Mouse (Mus musculus): ENCODE data around the gene Ppm1h. TPM values are rescaled to one million over a fixed set of nuclear protein-coding genes. Genes with fewer than 3 reads are reported as not detected.
A peak's percentile ranks its signal among the peaks of the same experiment; 100 is the strongest.

Gene Ppm1h
- polyA plus RNA-seq, 1 experiment, result 0.13 TPM

DNA sequence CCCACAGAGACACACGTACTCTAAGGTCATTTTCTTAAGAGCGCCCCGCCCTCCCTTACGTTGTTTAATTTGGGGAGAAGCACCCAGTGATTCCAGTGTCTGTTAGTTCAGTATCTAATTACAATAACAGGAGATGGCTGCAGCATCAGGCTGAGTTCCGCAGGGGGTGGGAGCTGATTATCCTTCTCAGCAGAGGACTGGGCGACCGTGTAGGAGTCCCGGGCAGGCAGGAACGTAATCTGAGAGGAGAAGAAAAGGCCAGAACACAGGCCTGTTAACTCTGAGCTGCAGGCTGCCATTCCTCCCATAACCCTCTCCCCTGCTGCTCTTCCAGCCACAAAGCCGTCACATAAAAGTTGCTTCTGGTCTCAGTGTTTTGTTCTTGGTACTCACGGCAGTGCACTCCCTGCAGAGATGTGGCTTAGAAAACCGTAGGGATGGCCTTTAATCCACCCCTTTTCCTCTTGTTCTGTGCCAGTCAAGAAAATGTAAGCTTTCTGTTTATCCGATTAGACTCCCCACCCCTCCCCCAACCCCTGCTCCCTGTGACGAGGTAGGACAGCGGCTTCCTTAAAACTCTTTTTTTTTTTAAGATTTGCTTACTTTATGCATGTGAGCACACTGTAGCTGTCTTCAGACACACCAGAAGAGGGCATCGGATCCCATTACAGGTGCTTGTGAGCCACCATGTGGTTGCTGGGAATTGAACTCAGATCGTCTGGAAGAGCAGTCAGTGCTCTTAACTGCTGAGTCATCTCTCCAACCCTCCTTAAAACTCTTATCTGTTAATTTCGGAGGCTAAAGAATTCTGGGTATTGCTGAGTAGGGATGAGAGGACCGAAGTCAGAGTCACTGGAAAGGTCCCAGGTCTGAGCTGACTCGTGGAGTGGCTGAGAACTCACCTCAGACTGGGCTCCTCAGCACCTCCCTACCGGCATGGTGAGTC is 113.7 kb downstream of the Ppm1h start:
- Histone ChIP-seq H3K27me3 (ENCODE audit: control insufficient read depth, insufficient read depth, insufficient read length) (no peaks in the 10 kb centered on the region), H3K79me2 (ENCODE audit: control insufficient read depth, insufficient read depth) (no peaks in the 10 kb centered on the region), H3ac (ENCODE audit: control insufficient read depth, insufficient read length) (no peak overlapping the region), H3K4me3 (no peak overlapping the region), H3K36me3 (ENCODE audit: control insufficient read depth, insufficient read depth) (no peaks in the 10 kb centered on the region), H3K4me2 (ENCODE audit: low read depth) (peak overlapping the region; percentile 52)
- no peak for TF ChIP-seq SRF (IDR thresholded peaks at IDR 0.05; ENCODE audit: control insufficient read depth, insufficient read length, low read depth)
- TF ChIP-seq POLR2A (IDR thresholded peaks at IDR 0.05; ENCODE audit: insufficient read length, low read depth), result no peak
- TF ChIP-seq TCF3 (IDR thresholded peaks at IDR 0.05; ENCODE audit: insufficient read length, low read depth), result no peak
- TF ChIP-seq MYOG (IDR thresholded peaks at IDR 0.05; ENCODE audit: control insufficient read depth in 1 of 3, insufficient read depth in 1 of 3, insufficient read length in 2 of 3, low read depth in 2 of 3), result no peak
- no peak for TF ChIP-seq MAX (IDR thresholded peaks at IDR 0.05; ENCODE audit: low read depth)
- no peak for TF ChIP-seq TCF12 (IDR thresholded peaks at IDR 0.05; ENCODE audit: insufficient read depth, poor library complexity, severe bottlenecking)
- no peak for TF ChIP-seq CEBPB (IDR thresholded peaks at IDR 0.05; ENCODE audit: insufficient read depth, poor library complexity, severe bottlenecking)

GRCm38 (mm10) chr10:122793193-122793592 is 114.6 kb downstream of the Ppm1h start:
- TF ChIP-seq MYOG (IDR thresholded peaks at IDR 0.05; ENCODE audit: control insufficient read depth in 1 of 3, insufficient read depth in 1 of 3, insufficient read length in 2 of 3, low read depth in 2 of 3) (no peak), TCF12 (IDR thresholded peaks at IDR 0.05; ENCODE audit: insufficient read depth, poor library complexity, severe bottlenecking) (no peak), MAX (IDR thresholded peaks at IDR 0.05; ENCODE audit: low read depth) (no peak)
- no peaks in the 10 kb centered on the region for H3K36me3 ChIP-seq (ENCODE audit: control insufficient read depth, insufficient read depth)
- H3K79me2 ChIP-seq (ENCODE audit: control insufficient read depth, insufficient read depth), result no peaks in the 10 kb centered on the region
- H3K27me3 ChIP-seq (ENCODE audit: control insufficient read depth, insufficient read depth, insufficient read length), result no peaks in the 10 kb centered on the region
- no peak overlapping the region for H3K4me3 ChIP-seq
- H3K4me2 ChIP-seq (ENCODE audit: low read depth), result no peak overlapping the region
- H3ac ChIP-seq (ENCODE audit: control insufficient read depth, insufficient read length), result no peak overlapping the region

DNA sequence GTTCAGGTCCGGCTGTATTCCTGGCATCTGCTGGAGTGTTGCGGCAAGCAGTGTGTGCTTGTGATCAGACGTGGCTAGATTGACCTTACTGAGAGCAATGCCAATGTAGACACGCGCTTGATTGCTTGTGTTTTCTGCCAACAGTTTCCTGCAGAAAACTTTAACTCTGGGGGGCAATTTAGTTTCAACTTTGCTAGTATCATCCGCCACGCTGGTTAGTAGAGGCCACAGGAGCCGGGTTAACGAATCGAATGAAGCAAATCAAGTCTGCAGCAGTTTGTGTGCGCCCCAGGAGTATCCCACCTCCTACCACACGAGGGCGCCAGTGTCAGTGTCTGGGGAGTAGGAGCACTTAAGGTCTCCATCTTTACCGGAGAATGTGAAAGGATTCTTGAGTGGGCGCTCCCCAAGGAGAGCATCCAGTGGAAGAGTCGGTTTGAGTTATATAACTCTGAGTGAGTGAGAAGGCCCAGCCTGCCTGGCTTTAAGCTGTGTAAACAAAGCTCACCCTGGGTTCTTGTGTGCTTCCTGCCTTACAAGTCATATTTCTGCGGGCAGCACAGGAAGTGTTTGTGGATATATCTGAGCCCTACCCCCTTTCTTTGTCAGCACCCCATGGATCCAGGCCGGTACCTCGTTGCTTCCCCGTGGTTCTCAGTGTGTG is 115.8 kb downstream of the Ppm1h start:
- TF ChIP-seq USF1 (IDR thresholded peaks at IDR 0.05; ENCODE audit: low read depth) (no peak), MAX (IDR thresholded peaks at IDR 0.05; ENCODE audit: low read depth) (no peak), POLR2A (IDR thresholded peaks at IDR 0.05; ENCODE audit: insufficient read length, low read depth) (no peak), TCF3 (IDR thresholded peaks at IDR 0.05; ENCODE audit: insufficient read length, low read depth) (no peak), SRF (IDR thresholded peaks at IDR 0.05; ENCODE audit: control insufficient read depth, insufficient read length, low read depth) (no peak), REST (IDR thresholded peaks at IDR 0.05; ENCODE audit: insufficient read depth, insufficient read length) (no peak), CEBPB (IDR thresholded peaks at IDR 0.05; ENCODE audit: insufficient read depth, poor library complexity, severe bottlenecking) (no peak), MYOD1 (IDR thresholded peaks at IDR 0.05; ENCODE audit: control insufficient read depth in 1 of 3, insufficient read length in 2 of 3, low read depth in 2 of 3) (no peak), E2F4 (IDR thresholded peaks at IDR 0.05; ENCODE audit: insufficient read depth) (no peak), MYOG (IDR thresholded peaks at IDR 0.05; ENCODE audit: control insufficient read depth in 1 of 3, insufficient read depth in 1 of 3, insufficient read length in 2 of 3, low read depth in 2 of 3) (no peak)
- Histone ChIP-seq H3K4me2 (ENCODE audit: low read depth) (peak overlapping the region; percentile 36), H3K79me2 (ENCODE audit: control insufficient read depth, insufficient read depth) (no peaks in the 10 kb centered on the region), H3K4me3 (no peak overlapping the region), H3ac (ENCODE audit: control insufficient read depth, insufficient read length) (no peak overlapping the region), H3K27me3 (ENCODE audit: control insufficient read depth, insufficient read depth, insufficient read length) (no peaks in the 10 kb centered on the region), H3K36me3 (ENCODE audit: control insufficient read depth, insufficient read depth) (no peaks in the 10 kb centered on the region)

- H3K4me3 ChIP-seq, result no peak overlapping the region
- H3K4me2 ChIP-seq (ENCODE audit: low read depth), result no peak overlapping the region
- H3K36me3 ChIP-seq (ENCODE audit: control insufficient read depth, insufficient read depth), result no peaks in the 10 kb centered on the region
- H3K27me3 ChIP-seq (ENCODE audit: control insufficient read depth, insufficient read depth, insufficient read length), result no peaks in the 10 kb centered on the region
- no peak overlapping the region for H3ac ChIP-seq (ENCODE audit: control insufficient read depth, insufficient read length)
- no peak for TF ChIP-seq USF1 (IDR thresholded peaks at IDR 0.05; ENCODE audit: low read depth)
- no peak for TF ChIP-seq MAX (IDR thresholded peaks at IDR 0.05; ENCODE audit: low read depth)
- no peak for TF ChIP-seq REST (IDR thresholded peaks at IDR 0.05; ENCODE audit: insufficient read depth, insufficient read length)
- TF ChIP-seq E2F4 (IDR thresholded peaks at IDR 0.05; ENCODE audit: insufficient read depth), result no peak
- TF ChIP-seq TCF3 (IDR thresholded peaks at IDR 0.05; ENCODE audit: insufficient read length, low read depth), result no peak
- TF ChIP-seq CEBPB (IDR thresholded peaks at IDR 0.05; ENCODE audit: insufficient read depth, poor library complexity, severe bottlenecking), result no peak
- TF ChIP-seq MYOG (IDR thresholded peaks at IDR 0.05; ENCODE audit: control insufficient read depth in 1 of 3, insufficient read depth in 1 of 3, insufficient read length in 2 of 3, low read depth in 2 of 3), result no peak
- no peaks in the 10 kb centered on the region for H3K79me2 ChIP-seq (ENCODE audit: control insufficient read depth, insufficient read depth)
Measured at GRCm38 (mm10) chr10:122797955-122798354, 119.4 kb downstream of the Ppm1h start.

Data from myocyte (in vitro differentiated cells).